Mouse (Mus musculus) c-Kit-positive CD71-positive TER-119-positive erythroid progenitor cells, embryonic 14.5 days (primary cell): ENCODE measurements at regions not wholly inside any gene's neighbourhood (a gene's known extent, or its start where the extent isn't known, plus 50 kb on each side); places are given as distances from the start of the nearest gene placed in this dataset.

Experiments
- DNase-seq: peaks from one replicate; pipeline ENCODE4 v3.0.0-alpha.2; 2013; ENCODE audit warnings: low spot score

DNA sequence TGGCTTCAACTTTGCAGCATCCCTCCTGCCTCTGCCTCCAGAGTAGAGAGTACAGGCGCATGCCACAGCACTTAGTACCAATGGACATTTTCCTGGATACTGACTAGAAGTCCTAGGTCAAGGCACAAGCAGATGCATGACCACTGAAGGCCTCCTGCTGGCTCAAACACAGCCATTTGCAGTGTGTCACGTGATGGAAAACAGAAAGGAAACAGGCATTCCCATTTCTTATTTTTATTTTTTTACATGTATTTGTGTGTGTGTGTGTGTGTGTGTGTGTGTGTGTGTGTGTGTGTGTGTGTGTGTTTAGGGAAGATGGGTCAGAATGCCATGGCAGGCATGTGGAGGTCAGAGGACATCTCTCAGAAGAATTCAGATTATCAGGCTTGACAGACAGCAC is 65.6 kb downstream of the Thap12 start:
- no peak for DNase-seq

DNA sequence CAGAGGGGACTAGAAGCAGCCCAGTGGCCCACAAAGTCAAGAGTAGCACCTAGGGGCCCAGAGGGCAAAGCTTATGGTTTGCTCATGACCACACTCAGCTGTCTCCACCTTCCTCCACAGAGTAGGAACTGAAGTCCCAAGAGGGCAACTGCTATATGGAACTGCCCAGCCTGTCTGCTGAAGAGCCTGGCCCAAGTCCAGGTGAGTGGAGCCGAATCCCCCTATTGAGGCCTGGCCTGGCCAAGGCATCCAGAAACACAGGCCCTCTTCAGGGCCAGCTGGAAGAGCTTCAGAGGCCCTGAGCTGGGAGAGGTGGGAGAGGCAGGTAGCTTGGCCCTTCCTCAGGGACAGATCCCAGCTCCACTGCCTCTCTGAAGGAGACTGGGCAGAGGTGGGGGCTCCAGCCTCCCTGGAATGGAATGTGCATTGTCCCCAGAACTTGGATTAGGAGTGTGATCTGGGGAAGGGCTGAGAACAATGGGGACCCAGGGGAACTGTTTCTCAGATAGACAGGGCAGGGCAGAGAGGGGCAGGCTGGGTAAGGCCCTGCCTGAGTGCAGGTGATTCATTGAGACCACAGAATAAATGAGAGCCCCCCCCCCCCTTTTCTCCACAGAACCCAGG is 65.7 kb upstream of the Wnt11 start:
- DNase-seq = no peak

DNA sequence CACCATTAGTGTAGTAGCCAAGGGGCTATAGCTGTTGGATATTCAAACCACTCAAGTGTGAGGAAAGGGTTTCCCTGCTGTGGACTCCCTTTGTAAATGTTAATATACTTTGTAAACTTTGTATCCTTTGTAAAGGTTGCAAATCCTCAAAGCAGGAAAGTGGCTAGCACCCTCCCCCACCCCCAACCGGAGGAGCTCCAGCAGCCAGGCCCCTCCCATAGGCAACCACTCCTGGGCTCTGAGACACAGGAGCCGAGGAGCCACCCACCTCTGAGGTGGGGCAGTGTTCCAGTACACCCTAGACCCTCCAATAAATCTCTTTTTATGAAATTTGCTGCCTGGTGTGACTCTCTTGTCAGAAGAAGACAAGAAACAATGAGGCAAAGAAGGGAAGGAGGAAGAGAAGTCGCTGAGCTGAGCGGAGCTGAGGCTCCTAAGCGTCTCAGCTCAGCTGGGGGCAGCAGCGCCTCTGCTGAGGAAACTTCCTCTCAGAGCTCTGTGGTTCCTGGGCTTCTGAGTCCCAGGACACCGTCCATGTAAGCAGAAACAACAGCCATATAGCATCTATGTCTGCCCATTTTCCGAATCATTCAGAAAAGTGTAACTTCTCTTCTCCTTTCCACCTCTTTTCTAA is 64.5 kb upstream of the Wnt11 start:
- DNase-seq = no peak

DNA sequence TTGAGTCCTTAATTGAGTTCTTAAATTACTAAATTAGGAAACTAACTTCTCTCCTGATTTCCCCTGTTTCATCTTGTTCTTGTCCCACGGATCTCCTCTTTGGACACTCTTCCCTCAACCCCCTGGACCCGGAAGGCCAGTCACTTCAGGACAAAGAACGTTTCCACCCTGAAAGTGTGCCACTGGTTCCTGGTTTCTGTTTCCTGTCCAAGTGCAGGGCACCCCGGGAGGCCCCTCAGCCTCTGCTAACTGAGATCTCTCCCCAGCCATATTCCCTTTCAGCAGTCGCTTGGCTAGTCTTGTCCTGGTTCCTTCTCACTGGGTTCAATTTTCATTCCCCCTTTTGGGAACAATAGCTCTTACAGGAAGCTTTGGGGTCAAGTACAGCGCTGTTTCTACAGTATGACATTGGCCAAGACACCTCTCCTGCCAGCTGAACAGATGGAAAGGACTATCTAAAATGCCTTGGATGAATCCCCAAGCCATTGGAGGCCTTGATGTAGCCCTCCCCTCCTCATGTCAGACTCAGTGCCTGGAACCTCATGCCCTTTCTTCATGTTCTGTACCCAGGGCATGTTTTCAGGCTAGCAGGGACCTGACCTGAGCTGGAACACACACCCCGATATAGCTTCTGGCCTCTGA is 63.7 kb upstream of the Wnt11 start:
- no peak for DNase-seq

DNA sequence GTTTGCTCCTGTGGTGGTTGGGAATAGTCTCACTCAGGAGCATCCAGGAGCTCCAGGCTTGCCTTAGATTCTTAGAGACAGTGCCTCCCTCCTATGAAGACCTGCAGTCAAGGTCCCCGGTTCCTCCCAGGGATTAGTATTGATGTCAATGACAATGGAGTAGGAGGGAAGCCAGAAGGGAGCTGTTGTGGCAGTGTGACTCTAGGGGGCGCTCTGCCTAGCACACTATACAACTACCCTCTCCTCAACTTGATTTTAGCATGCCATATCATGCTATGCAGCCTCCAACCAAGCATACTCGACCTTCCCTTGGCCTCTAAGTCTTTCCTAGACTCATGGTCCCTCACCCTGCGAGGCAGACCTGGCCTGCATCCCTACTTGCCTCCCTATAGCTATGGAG is 60.3 kb upstream of the Wnt11 start:
- no peak for DNase-seq

DNA sequence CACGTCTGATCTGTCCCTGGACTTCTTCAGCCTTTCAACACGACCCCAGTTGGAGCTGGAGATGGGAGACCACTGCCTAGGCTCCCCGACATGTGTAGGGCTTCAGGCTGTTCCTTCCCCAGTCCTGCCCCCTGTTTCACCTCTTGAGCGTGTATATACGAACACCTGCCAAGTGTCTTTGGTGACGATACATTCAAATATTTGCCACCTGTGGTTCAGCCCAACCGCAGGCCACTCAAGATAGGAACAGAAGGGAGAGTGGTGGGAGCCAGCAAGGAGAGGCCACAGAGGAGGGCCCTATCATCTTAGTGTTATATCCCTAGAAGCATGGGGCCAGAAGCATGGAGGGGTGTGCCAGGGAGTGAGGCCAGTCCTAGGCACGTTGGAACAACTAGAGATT is 59.9 kb upstream of the Wnt11 start:
- no peak for DNase-seq

DNA sequence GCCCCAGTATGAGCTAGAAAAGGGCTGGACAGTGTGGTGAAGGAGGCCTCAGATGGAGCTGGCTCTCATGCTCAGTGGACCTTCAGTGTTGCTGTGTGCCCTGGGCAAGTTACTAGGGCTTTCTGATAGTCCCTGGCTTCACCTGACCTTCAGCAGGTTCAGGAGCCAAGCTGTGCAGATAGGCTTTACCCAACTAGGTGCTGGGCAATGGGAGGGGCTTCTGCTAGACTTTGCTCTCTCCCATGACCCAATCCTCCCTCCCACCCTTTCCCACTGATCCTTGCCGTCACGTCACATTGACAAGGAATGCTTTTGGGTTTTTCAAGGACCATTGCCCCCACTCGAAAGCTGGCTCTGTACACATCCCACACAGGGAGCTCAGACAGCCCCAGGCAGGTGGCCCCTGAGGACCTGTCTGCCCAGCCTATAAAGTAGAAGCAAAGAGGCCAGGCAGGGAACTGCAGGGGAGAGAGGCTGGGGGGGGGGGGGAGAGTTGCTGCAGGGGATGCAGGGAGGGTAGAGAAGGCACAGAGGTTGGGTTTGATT is 57.5 kb upstream of the Wnt11 start:
- no peak for DNase-seq

DNA sequence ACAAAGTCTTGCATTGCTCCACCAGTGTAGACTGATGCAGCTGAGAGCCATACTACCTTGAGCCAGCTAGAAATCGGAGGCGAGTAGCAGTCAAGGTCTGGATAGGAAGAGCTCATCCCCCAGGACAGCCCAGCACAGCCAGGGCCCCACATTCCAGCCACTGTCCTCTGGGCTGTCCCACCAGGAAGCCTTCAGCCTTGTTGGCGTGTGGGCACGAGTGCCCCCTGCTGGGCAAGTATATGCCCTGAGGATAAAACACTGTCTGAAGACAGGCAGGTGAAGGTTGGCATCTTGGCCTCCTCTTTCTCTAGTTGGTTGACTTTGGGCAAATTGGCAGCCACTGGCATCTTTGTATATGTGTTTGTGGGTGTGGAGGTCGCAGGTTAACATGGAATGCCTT is 56.0 kb upstream of the Wnt11 start:
- DNase-seq = peak; percentile 34

DNA sequence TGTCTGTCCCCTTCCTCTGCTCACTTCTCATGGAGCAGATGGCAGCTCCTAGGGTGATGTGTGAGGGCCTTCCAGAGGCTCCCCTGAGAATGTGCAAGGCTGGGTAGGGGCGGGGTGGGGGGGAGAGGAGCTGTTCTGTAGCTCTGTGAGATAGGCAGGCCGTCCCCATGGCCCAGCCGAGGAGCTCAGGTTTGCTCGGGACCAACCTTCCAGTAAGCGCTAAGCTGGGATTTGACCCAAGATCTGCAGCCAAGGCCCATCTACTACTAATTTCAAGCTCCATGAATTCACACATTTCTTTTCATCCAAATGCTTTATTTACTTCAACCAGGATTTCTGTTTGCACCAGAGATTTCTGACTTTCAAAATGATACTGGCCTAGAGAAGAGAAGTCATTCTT is 51.4 kb upstream of the Wnt11 start:
- no peak for DNase-seq

DNA sequence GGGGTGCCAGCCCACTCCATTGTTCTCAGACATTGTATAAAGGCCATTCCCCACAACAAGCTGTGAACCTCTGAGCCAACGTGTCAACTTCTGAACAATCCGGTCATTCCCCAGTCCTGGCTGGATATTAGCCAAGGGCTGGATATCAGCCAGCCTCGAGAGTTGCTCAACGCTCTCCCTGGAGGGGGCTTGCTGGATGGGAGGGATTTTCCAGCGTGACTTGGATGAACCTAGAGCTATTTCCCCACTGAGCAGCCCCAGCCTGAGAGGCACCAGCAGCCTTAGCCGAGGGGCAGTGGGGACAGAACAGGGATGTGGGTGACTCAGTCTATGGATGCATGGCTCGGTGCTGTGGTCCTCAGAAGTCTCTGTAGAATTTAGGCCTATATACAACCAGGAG is 51.0 kb upstream of the Wnt11 start:
- DNase-seq = no peak

DNA sequence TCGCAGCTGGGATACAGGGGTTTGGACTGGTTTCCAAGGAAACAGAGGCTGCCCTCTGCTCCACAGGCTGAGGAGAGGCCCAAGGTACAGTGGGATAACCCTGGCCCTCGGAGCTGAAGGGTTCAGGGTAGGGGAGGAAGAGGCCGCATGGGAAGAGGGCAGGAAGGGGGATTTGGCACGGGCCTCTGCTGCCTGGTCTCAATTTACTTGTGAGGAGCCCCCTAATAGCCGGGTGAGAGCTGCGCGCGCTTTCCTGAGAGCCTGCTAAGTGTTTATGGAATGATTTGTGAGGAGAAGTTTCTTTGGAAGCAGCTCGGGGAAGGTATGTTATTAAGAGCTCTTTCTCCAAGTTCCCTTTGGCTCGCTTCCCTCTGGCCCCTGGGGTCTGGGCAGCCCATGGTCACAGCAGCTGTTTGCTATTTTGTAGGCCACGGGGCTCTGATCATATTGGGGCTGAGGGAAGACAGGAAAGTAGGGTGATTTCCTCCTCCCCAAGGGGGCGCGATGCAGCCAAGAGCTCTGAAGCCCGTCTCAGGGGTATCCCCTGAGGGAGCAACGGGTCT is 50.5 kb upstream of the Wnt11 start:
- no peak for DNase-seq
